Mouse (Mus musculus): Measurements from ENCODE around the gene Gm9857.

Gm9857 gene

GRCm38 (mm10) chr3:108921822-108922221 is 18.4 kb downstream of the Gm9857 start:
- DNase-seq: no peak

- DNase-seq: no peak
Observed at GRCm38 (mm10) chr3:108920442-108921070, 19.7 kb downstream of the Gm9857 start.

GRCm38 (mm10) chr3:108918852-108919251 is 21.4 kb downstream of the Gm9857 start:
- DNase-seq: no peak

- no peak for DNase-seq
Observed at GRCm38 (mm10) chr3:108917986-108918385, 22.3 kb downstream of the Gm9857 start.

GRCm38 (mm10) chr3:108916857-108917256 is 23.4 kb downstream of the Gm9857 start:
- no peak for DNase-seq

- DNase-seq: peak; percentile 63
Observed at GRCm38 (mm10) chr3:108915999-108916398, 24.2 kb downstream of the Gm9857 start.

GRCm38 (mm10) chr3:108911548-108912413 is 28.5 kb downstream of the Gm9857 start, which contains the start of gene Prpf38b:
TSS of gene Prpf38b (minus strand) at chr3:108911727.
- DNase-seq: peak; percentile 90

- peak; percentile 52 for DNase-seq
Observed at GRCm38 (mm10) chr3:108911081-108911547, 29.1 kb downstream of the Gm9857 start.

GRCm38 (mm10) chr3:108910303-108911080 is 29.8 kb downstream of the Gm9857 start:
- peak; percentile 83 for DNase-seq

- DNase-seq: no peak
Observed at GRCm38 (mm10) chr3:108902934-108903333, 37.3 kb downstream of the Gm9857 start.

GRCm38 (mm10) chr3:108902038-108902437 is 38.2 kb downstream of the Gm9857 start:
- no peak for DNase-seq

- no peak for DNase-seq
Observed at GRCm38 (mm10) chr3:108900681-108901080, 39.6 kb downstream of the Gm9857 start.

GRCm38 (mm10) chr3:108900147-108900546 is 40.1 kb downstream of the Gm9857 start:
- no peak for DNase-seq

- no peak for DNase-seq
Observed at GRCm38 (mm10) chr3:108898640-108899039, 41.6 kb downstream of the Gm9857 start.

- DNase-seq: no peak
Observed at GRCm38 (mm10) chr3:108892914-108893313, 47.3 kb downstream of the Gm9857 start.

GRCm38 (mm10) chr3:108892080-108892479 is 48.2 kb downstream of the Gm9857 start:
- DNase-seq: no peak
